Mouse (Mus musculus): ENCODE data around the gene Fubp1.

GRCm38 (mm10) chr3:152193177-152193576, 17.0 kb upstream of the Fubp1 start:
- TF ChIP-seq USF1 (IDR thresholded peaks at IDR 0.05; ENCODE audit: low read depth, low read length) (no peak), CHD1 (IDR thresholded peaks at IDR 0.05; ENCODE audit: low read depth, low read length) (no peak), MAZ (IDR thresholded peaks at IDR 0.05; ENCODE audit: low read depth, low read length) (no peak), POLR2A (IDR thresholded peaks at IDR 0.05; ENCODE audit: low read depth, low read length) (no peak), CTCF (conservative IDR thresholded peaks at IDR 0.05 in 1 of 2, IDR thresholded peaks at IDR 0.05 in 1 of 2; ENCODE audit: low read depth in 2 of 2, low read length in 2 of 2) (no peak), CHD2 (IDR thresholded peaks at IDR 0.05; ENCODE audit: low read length) (no peak), SIN3A (IDR thresholded peaks at IDR 0.05; ENCODE audit: low read length) (0 out of 2 replicates have a peak, but pooled peaks have one; percentile 7), MAFK (IDR thresholded peaks at IDR 0.05; ENCODE audit: insufficient replicate concordance, low read length) (no peak), EP300 (IDR thresholded peaks at IDR 0.05; ENCODE audit: low read length) (no peak)

Data from CH12.LX (cell line).